Mouse (Mus musculus): ENCODE results near the gene Emc10. TPM values are rescaled to one million over a fixed set of nuclear protein-coding genes. Genes with fewer than 3 reads are reported as not detected.
A peak's percentile ranks its signal among the peaks of the same experiment; 100 is the strongest.

The Emc10 gene
- polyA plus RNA-seq, 1 experiment from 2014 or later, result 95.7 TPM

DNA sequence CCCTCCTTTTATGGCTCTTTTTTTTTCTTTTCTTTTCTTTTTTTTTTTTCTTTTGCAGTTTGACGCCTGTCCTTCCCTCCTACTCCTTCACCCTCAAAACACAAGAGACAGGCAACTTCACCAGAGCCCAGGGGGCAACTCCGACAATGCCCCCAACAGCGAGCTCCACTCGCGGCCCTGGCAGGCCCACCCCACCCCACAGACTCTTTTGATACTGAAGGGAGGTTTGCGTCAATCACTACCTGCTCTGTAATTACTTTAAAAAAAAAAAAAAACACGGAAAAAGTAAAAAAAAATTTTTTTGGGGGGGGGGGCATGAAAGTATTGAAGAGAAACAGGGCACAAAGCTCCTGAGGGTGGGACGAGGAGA is 33.3 kb downstream of the Emc10 start:
- Histone ChIP-seq H3K36me3 (peaks cover 17% of the 10 kb centered on the region), H3K4me1 (peaks cover 59% of the 10 kb centered on the region), H3K27me3 (ENCODE audit: insufficient read depth, poor library complexity, severe bottlenecking) (peaks cover 64% of the 10 kb centered on the region), H3K4me3 (no peak overlapping the region), H3K27ac (no peak overlapping the region; the same call in 1 of the 2 replicates), H3K9me3 (no peaks in the 10 kb centered on the region)
- 30% methylated on average over 8 of the region's 8 CpGs for WGBS
- no peak for DNase-seq (ENCODE audit: low spot score)

DNA sequence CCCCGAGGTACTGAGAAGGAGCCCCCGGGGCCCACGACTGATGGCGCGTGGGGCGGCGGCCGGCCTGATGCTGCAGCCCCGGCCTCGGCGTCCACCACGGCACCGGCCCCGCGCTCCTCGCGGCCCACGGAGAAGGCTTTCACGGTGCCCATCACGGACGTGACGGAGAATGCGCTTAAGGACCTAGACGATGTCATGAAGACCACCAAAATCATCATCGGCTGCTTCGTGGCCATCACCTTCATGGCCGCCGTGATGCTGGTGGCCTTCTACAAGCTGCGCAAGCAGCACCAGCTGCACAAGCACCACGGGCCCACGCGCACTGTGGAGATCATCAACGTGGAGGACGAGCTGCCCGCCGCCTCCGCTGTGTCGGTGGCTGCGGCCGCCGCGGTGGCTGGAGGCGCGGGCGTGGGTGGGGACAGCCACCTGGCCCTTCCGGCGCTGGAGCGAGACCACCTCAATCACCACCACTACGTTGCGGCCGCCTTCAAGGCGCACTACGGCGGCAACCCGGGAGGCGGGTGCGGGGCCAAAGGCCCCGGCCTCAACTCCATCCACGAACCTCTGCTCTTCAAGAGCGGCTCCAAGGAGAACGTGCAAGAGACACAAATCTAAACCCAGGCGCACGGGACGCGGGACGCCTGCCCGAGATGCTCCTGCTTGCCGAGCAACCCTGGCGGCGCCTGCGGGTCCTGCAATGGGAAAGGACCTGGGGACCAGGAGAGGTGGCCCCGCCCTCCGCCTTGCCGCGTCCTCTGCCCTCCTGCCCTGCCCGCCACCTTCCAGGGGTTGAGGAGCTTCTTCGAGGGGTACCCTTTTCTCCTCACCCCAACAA is 33.9 kb downstream of the Emc10 start:
- peak; percentile 78 for DNase-seq (ENCODE audit: low spot score)
- WGBS, result 13% methylated on average over 77 of the region's 77 CpGs
- Histone ChIP-seq H3K9me3 (no peaks in the 10 kb centered on the region), H3K36me3 (peaks cover 20% of the 10 kb centered on the region), H3K27me3 (ENCODE audit: insufficient read depth, poor library complexity, severe bottlenecking) (peaks cover 64% of the 10 kb centered on the region), H3K27ac (peak overlapping the region; percentile 49), H3K4me1 (peaks cover 58% of the 10 kb centered on the region), H3K4me3 (peak overlapping the region; percentile 57)

DNA sequence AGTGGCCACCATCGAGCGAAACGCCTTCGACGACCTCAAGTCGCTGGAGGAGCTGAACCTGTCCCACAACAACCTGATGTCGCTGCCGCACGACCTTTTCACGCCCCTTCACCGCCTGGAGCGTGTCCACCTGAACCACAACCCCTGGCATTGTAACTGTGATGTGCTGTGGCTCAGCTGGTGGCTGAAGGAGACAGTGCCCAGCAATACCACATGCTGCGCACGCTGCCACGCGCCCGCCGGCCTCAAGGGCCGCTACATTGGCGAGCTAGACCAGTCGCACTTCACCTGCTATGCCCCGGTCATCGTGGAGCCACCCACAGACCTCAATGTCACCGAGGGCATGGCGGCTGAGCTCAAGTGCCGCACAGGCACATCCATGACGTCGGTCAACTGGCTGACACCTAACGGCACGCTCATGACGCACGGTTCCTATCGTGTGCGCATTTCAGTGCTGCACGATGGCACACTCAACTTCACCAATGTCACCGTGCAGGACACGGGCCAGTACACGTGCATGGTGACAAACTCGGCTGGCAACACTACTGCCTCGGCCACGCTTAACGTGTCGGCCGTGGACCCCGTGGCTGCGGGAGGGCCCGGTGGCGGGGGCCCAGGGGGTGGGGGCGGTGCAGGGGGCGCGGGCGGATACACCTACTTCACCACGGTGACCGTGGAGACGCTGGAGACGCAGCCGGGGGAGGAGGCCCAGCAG is 34.7 kb downstream of the Emc10 start:
- Histone ChIP-seq H3K36me3 (peaks cover 20% of the 10 kb centered on the region), H3K4me3 (peak overlapping the region; percentile 57), H3K9me3 (no peaks in the 10 kb centered on the region), H3K4me1 (peaks cover 50% of the 10 kb centered on the region), H3K27ac (peak overlapping the region; percentile 49; the same call in 1 of the 2 replicates), H3K27me3 (ENCODE audit: insufficient read depth, poor library complexity, severe bottlenecking) (peaks cover 64% of the 10 kb centered on the region)
- 54% methylated on average over 57 of the region's 57 CpGs for WGBS
- DNase-seq (ENCODE audit: low spot score), result no peak

DNA sequence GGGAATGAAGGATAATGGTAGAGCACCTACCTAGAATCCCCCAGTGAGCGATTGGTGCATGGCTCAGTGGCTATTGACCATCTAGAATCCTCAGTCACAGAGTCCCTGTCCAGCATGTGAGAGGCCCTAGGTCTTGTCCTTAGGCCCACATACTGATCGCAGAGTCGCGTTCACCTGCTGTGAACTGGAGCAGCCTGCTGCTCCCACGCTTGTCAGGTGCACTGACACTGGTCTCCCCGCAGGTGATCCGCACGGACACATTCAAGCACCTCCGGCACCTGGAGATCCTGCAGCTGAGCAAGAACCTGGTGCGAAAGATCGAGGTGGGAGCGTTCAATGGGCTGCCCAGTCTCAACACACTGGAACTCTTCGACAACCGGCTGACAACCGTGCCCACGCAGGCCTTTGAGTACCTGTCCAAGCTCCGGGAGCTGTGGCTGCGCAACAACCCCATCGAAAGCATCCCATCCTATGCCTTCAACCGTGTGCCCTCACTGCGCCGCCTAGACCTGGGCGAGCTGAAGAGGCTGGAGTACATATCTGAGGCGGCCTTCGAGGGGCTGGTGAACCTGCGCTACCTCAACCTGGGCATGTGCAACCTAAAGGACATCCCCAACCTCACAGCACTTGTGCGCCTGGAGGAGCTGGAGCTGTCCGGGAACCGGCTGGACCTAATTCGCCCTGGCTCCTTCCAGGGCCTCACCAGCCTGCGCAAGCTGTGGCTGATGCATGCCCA is 35.4 kb downstream of the Emc10 start:
- H3K9me3 ChIP-seq, result no peaks in the 10 kb centered on the region
- DNase-seq (ENCODE audit: low spot score), result no peak
- WGBS, result 76% methylated on average over 31 of the region's 31 CpGs
- no peak overlapping the region for H3K4me3 ChIP-seq
- H3K36me3 ChIP-seq, result peaks cover 22% of the 10 kb centered on the region
- peaks cover 64% of the 10 kb centered on the region for H3K27me3 ChIP-seq (ENCODE audit: insufficient read depth, poor library complexity, severe bottlenecking)
- no peak overlapping the region for H3K27ac ChIP-seq
- peaks cover 43% of the 10 kb centered on the region for H3K4me1 ChIP-seq

DNA sequence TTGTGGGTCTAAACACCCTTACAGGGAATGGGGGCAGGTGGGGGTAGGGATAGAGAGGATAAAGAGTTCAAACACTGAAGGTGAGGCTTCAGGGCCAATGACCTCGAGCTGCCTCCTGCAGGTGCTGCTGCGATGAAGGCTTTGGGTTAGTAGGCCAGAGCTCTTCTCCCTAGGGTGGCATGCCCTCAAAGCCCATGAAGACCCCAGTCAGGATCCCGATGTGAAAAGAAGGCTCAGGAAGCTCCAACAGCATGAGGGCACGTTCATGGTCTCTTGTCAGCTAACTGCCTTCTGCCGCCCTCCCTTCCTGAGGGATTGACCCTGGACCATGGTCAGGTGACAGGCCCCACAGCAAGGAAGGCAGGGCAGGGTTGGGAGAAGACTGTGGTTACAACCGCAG is 36.3 kb downstream of the Emc10 start:
- Histone ChIP-seq H3K9me3 (no peaks in the 10 kb centered on the region), H3K27ac (no peak overlapping the region), H3K36me3 (peaks cover 24% of the 10 kb centered on the region), H3K4me3 (no peak overlapping the region), H3K27me3 (ENCODE audit: insufficient read depth, poor library complexity, severe bottlenecking) (peaks cover 59% of the 10 kb centered on the region), H3K4me1 (peaks cover 35% of the 10 kb centered on the region)
- WGBS, result 75% methylated on average over 6 of the region's 6 CpGs
- DNase-seq (ENCODE audit: low spot score), result no peak

DNA sequence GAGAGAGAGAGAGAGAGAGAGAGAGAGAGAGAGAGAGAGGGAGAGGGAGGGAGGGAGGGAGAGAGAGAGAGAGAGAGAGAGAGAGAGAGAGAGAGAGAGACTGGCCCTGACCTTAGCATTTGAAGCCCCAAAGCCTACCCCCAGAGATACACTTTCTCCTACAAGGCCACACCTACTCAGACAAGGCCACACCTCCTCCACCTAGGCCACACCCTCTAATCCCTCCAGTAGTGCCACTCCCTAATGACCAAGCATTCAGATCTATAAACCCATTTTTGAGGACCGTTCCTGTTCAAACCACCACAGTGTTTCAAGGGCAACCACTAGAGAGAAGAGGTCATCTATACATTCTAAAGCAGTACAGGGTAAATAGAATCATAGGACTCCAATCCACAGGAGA is 40.0 kb downstream of the Emc10 start:
- Histone ChIP-seq H3K4me3 (no peak overlapping the region), H3K27me3 (ENCODE audit: insufficient read depth, poor library complexity, severe bottlenecking) (peaks cover 22% of the 10 kb centered on the region), H3K9me3 (no peaks in the 10 kb centered on the region), H3K4me1 (peaks cover 11% of the 10 kb centered on the region), H3K36me3 (peaks cover 16% of the 10 kb centered on the region), H3K27ac (no peak overlapping the region)
- 82% methylated on average over 1 of the region's 1 CpGs for WGBS
- no peak for DNase-seq (ENCODE audit: low spot score)

DNA sequence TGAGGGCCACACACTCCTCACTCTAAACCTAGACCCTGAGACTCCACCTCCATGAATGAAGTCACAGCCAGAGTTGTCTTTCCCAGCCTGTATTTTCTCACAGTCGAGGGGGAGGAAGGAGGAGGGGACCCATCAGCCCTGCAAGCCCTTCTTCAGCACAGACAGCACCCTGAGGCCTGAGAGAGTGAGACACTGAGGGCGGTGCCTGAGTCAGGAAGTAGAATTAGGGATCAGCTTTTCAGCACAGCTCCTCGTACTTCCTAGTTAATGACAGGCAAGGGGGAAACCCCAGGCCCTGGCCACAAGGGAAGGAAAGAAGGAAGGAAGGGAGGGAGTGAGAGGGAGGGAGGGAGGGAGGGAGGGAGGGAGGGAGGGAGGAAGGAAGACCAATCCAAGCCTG is 43.1 kb downstream of the Emc10 start:
- Histone ChIP-seq H3K4me1 (peaks cover 11% of the 10 kb centered on the region), H3K4me3 (no peak overlapping the region), H3K27me3 (ENCODE audit: insufficient read depth, poor library complexity, severe bottlenecking) (no peaks in the 10 kb centered on the region), H3K36me3 (peaks cover 9% of the 10 kb centered on the region; the same call in 1 of the 2 replicates), H3K27ac (peak overlapping the region; percentile 56; the same call in 1 of the 2 replicates), H3K9me3 (no peaks in the 10 kb centered on the region)
- 12% methylated on average over 3 of the region's 3 CpGs for WGBS
- no peak for DNase-seq (ENCODE audit: low spot score)

DNA sequence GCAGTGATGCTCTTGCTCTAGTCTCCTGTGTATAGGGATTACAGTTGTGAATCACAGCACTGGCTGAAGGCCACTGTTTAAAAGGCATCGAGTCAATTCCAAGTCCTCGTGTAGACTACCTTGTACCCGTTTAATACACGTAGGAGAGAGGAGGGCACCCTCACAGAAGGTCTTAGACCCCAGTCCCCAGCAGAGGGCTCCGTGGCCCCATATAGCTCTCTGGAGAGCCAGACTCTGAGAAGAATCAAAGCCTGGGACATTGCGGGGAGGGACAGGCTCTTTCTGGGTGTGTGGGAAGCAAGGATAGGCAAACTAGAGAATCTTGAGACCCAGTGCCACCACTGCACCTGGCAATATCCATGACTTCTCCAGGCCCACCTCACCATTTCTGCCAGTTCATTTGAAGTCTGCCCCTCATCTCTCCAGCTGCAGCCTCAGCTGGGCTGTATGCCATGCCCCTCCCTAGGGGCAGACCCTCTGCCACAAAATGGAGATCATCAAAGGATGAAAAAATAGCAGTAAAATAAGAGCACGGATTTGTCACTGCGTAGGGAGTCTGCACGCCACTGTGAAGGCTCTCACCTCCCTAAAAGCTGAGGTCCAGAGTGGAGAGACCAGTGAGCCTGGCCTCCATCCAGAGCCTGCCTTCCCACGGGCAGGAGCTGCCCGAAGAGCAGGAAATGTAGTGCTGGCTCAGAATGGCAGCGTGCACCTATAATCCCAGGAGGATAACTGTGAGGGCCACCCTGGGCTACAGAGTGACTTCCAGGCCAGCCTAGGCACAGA is 50.1 kb downstream of the Emc10 start:
- 50% methylated on average over 12 of the region's 12 CpGs for WGBS
- H3K36me3 ChIP-seq, result 0 out of 2 replicates have a peak, but pooled peaks cover 2% of the 10 kb centered on the region
- no peak for DNase-seq (ENCODE audit: low spot score)
- peaks cover 60% of the 10 kb centered on the region for H3K27me3 ChIP-seq (ENCODE audit: insufficient read depth, poor library complexity, severe bottlenecking)
- H3K4me3 ChIP-seq, result no peak overlapping the region
- no peak overlapping the region; the same call in 1 of the 2 replicates for H3K27ac ChIP-seq
- no peaks in the 10 kb centered on the region for H3K9me3 ChIP-seq
- H3K4me1 ChIP-seq, result peaks cover 55% of the 10 kb centered on the region

DNA sequence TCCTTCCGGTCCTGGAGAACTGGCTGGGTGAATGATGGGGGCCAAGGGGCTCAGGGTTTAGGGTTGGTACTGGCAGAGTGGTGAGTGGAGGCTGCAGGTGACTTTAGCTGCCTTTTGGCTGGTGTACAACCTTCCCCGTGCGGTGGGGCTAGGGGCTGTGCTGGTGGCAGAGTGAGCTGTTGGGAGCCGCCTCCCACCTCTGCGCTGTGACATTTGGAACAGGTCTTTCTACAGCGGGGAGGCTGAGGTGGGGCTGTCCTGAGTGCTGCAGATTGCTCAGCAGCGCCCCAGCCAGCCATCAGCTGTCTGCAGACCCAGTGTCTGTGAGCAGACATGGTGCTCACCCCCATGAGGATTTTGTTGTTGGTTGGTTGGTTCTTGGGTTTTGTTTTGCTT is 50.8 kb downstream of the Emc10 start:
- WGBS, result 19% methylated on average over 7 of the region's 7 CpGs
- H3K4me3 ChIP-seq, result 0 out of 2 replicates have a peak overlapping the region, but pooled peaks have one; percentile 29
- peaks cover 68% of the 10 kb centered on the region for H3K27me3 ChIP-seq (ENCODE audit: insufficient read depth, poor library complexity, severe bottlenecking)

DNA sequence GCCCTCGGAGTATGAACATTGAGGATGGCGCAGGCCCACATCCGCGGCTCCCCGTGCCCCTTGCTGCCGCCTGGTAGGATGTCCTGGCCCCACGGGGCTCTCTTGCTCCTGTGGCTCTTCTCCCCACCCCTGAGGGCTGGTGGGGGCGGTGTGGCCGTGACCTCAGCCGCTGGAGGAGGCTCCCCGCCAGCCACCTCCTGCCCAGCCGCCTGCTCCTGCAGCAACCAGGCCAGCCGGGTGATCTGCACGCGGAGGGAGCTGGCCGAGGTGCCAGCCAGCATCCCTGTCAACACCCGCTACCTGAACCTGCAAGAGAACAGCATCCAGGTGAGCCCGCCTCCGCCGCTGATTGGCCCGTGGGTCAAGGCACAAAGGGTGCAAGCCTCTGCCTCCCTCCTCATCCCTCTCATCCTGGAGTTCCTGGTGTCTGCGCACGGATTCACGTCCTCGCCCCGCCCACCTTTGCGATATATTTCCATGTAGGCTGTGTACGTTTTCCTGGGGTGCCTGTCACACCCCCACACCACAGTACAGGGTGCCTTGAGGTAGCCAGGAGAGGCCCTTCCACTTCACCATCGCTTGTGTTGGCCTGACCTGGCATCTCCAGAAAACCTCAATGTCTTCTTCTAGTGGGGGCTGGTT is 51.3 kb downstream of the Emc10 start:
- Histone ChIP-seq H3K9me3 (no peaks in the 10 kb centered on the region), H3K4me1 (peaks cover 55% of the 10 kb centered on the region), H3K27ac (peak overlapping the region; percentile 23; the same call in 1 of the 2 replicates), H3K4me3 (peak overlapping the region; percentile 29; the same call in 1 of the 2 replicates), H3K27me3 (ENCODE audit: insufficient read depth, poor library complexity, severe bottlenecking) (peaks cover 73% of the 10 kb centered on the region), H3K36me3 (0 out of 2 replicates have a peak, but pooled peaks cover 2% of the 10 kb centered on the region)
- no peak for DNase-seq (ENCODE audit: low spot score)
- WGBS, result 13% methylated on average over 29 of the region's 29 CpGs

More for the DNA sequence above, 50.8 kb downstream of the Emc10 start:
- no peaks in the 10 kb centered on the region for H3K9me3 ChIP-seq
- no peak for DNase-seq (ENCODE audit: low spot score)
- H3K4me1 ChIP-seq, result peaks cover 55% of the 10 kb centered on the region
- 0 out of 2 replicates have a peak, but pooled peaks cover 2% of the 10 kb centered on the region for H3K36me3 ChIP-seq
- 0 out of 2 replicates have a peak overlapping the region, but pooled peaks have one; percentile 2 for H3K27ac ChIP-seq

DNA sequence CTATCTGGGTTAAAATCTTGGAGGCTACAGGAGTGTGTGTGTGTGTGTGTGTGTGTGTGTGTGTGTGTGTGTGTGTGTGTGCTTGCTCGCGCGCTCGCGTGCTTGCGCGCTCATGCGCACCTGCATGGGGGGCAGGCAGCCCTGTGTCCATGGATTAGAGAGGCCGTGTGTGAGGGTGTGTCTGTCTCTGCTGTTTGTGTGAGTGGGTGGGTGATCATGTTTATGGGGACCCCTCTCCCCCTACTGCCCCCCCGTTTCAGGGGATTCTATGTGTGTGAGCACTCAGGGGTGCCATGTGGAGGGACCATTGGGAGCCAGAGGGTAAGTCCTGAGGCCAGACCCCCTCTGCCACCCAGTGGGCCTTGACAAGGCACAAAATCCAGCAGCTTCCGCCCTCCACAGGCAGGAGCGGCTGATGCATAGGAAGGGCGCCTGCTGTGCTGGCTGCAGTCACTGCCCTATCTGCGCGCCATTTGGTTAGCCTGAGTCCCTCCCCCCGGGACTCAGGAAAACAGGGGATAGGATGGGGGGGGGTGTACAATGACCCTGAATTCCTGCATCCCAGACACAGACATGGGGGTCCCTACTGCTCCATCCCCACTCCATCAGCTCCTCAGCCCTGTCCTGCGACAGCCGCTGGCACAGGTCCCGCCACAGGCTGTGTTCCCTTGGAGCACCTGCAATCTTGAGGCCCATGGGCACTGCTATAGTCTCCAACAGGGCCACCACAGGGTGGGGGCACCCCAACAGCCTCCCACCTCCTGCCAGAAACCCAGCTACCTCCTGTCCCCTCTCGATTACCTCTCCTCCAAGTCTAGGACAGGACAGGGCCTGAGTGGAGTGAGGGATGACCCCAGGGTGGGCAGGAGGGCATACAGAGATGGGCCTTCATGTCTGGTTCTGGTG is 52.8 kb downstream of the Emc10 start:
- Histone ChIP-seq H3K27ac (peak overlapping the region; percentile 90), H3K36me3 (0 out of 2 replicates have a peak, but pooled peaks cover 2% of the 10 kb centered on the region), H3K9me3 (no peaks in the 10 kb centered on the region), H3K27me3 (ENCODE audit: insufficient read depth, poor library complexity, severe bottlenecking) (peaks cover 84% of the 10 kb centered on the region), H3K4me3 (peak overlapping the region; percentile 63), H3K4me1 (peaks cover 55% of the 10 kb centered on the region)
- DNase-seq (ENCODE audit: low spot score), result no peak
- WGBS, result 7% methylated on average over 20 of the region's 20 CpGs
